Mouse (Mus musculus): ENCODE data around the gene Cdk11b.

GRCm38 (mm10) chr4:155589356-155589755 lies 35.3 kb upstream of the Cdk11b start:
- TF ChIP-seq CTCF (IDR thresholded peaks at IDR 0.05; ENCODE audit: low read depth, low read length): no peak
- no peak for TF ChIP-seq POLR2A (IDR thresholded peaks at IDR 0.05; ENCODE audit: borderline replicate concordance, low read depth, low read length)

All from bone marrow macrophage, adult 2 months (primary cell).